Mouse (Mus musculus): Measurements from ENCODE around the gene Edn1. TPM values are rescaled to one million over a fixed set of nuclear protein-coding genes. Genes with fewer than 3 reads are reported as not detected.

Gene Edn1
- 1 to 10 TPM; 1.9 to 3.9 (median 2.8) TPM for total RNA-seq (2022)

DNA sequence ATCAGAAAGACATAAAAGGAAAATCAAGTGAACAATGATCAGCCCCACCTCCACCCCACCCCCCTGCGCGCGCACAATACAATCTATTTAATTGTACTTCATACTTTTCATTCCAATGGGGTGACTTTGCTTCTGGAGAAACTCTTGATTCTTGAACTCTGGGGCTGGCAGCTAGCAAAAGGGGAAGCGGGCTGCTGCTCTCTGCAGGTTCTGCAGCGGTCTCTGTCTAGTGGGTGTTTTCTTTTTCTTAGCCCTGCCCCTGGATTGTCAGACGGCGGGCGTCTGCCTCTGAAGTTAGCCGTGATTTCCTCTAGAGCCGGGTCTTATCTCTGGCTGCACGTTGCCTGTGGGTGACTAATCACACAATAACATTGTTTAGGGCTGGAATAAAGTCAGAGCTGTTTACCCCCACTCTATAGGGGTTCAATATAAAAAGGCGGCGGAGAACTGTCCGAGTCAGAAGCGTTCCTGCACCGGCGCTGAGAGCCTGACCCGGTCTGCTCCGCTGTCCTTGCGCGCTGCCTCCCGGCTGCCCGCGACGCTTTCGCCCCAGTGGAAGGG is at the start of gene Edn1:
Edn1 (plus strand) TSS at position 316 of the 561 bp plus-strand sequence.
- DNase-seq (ENCODE audit: low spot score in 2 of 2): peak; percentile 11 to 13

DNA sequence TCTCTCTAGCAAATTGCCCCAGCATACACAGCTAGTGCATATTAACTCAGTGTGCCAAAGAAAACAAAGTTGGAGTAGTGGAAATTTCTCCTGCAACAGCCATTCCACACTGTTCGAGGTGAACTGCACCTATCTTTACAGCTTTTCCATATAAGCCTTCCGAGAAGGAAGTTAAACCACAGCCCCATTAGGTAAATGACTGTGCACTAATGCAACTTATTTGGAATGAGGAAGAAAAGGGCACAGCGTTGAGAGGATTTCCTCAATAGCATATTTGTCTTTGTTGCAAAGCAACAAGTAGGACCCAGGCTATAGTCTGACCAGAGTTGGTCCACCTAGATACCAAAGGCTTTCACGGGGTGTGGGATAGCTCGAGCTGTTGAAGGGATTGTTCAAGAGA is 47.5 kb upstream of the Edn1 start:
- no peak for DNase-seq (ENCODE audit: low spot score in 2 of 2)

DNA sequence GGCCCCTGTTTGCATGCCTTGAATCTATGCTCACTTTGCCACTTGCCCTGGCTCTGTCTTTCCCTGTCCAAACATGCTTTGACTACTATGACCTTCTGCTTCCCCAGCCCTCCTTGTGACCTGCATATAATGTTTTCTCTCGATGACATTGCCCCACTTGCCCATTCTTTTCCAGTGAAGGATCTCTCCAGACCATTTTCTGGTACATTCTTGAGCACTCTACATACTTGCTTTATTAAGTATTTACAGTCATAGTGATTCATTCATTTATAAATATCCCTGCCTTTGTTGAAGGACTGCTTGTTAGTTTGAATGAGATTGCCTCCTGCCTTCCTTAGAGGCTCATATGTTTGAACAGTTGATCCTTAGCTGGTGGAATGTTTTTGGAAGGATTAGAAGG is 46.2 kb upstream of the Edn1 start:
- no peak for DNase-seq (ENCODE audit: low spot score in 2 of 2)

DNA sequence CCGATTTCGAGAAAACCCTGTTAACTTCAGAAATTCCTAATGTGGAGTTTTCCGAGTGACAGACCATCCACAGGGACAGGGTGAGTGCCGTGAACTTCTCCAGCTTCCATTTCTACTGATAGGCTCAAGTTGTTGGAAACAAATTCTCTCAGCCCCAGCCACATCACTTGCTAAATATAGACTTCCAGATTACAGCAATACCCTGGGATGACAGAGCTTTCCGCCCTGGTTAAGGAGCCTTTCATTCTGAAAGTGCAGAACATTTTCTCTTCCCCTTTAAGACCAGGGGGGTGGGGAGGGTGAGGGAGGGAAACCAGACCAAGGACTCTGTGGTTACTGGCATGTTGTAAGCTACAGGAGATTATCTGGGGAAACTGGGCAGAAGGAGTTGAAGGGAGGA is 42.9 kb upstream of the Edn1 start:
- no peak for DNase-seq (ENCODE audit: low spot score in 2 of 2)

DNA sequence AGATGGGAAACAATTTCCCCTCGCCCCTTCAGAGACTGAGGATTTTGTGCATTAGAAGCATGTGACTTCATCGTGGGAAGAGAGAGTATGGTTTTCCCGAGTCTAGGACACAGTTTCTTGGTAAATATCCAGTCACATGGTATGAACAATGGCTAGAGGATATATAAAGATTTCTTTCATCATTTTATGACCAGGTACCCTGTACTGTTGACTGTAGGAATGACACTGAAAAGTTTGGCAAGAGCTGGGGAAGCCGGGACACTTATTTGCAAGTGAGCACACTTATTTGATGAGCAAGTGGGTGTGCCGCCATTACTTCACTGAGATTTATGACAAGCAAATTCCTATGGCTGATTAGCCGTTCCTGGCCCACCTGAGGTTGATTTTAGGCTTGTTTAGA is 40.6 kb upstream of the Edn1 start:
- DNase-seq (ENCODE audit: low spot score in 2 of 2): no peak

DNA sequence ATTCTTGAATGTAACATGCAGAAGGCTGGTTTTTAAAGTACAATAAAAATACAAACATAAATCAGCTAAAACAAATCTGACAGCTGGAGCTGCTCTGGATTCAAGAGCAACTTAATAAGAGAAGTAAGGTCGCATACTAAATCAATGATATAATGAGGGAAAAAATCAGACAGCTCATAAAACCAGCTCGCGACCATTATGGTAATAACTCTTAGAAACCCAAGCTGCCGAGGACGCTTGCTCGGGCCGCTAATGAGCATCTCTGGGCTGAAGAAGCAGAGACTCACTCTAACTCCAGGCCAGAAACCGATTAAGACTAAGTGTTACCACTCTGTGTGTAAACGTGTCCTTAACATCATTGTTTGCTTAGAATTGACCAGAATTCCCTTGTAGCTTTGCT is 31.2 kb upstream of the Edn1 start:
- no peak for DNase-seq (ENCODE audit: low spot score in 2 of 2)

DNA sequence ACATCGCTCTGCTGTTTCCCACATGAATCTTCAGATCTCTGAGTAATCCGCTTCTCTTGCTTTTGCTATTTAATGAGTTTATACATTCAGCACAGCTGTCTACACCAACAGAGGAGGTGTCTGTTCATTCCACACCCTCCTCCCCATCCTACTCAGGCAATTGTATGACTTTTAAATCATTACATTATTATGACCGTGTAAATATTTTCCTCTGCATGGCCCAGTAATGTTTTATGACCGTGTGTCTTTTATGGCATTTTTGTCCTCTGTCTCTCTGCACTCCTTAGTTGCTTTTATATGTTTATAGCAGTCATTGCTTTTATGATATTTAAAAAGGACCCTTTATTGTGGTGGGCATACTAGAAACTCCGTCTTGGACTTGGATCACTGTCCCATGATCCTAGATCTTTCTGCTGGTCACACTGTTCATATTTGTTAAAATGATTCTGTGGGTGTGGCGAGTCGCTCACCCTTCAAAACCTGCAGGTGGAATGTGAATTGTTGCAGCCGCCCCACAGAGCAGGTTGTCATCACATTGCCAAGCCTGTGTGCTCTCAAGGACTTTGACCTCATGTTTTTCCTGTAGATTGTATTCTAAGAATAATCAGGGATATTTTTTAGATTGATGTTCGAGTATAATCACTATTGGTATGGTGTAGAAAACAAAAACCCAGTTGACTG is 24.4 kb upstream of the Edn1 start:
- DNase-seq (ENCODE audit: low spot score in 2 of 2): no peak

DNA sequence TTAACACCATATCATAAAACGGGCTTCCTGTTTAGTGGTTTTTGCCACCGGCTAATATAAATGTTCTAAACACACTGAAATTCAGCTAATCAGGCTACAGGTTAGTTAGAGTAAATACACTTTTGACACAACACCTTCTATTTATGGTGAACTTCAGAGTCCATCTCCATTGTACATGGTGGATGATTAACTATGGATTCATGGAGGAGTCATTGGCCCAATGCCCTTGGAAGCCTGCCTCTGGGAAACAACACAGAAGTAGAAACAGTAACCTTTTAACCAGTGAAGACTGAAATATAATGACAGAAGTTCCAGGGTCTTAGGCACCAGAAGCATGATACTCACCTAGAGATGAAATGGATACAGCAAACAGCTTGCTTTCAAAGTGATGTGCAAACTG is 23.5 kb upstream of the Edn1 start:
- DNase-seq (ENCODE audit: low spot score in 2 of 2): no peak

DNA sequence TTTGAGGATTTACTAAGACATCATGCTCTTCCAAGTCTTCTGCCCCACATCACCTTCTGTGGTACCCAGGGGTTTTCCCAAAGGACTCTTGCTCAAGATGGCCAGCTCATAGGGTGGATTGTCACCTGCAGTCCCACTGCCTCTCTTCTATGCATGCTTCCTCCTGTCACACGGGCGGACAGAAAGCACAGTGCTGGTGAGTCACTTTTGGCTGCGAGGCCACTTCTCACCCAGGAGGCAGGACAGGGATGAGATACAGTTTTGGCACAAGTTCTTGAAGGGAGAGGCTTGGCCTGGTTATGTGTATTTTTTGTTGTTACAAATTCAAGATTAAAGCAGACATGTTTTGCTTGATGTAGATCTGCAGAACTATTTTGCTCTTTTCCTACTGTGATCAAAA is 15.4 kb upstream of the Edn1 start:
- DNase-seq (ENCODE audit: low spot score in 2 of 2): no peak

DNA sequence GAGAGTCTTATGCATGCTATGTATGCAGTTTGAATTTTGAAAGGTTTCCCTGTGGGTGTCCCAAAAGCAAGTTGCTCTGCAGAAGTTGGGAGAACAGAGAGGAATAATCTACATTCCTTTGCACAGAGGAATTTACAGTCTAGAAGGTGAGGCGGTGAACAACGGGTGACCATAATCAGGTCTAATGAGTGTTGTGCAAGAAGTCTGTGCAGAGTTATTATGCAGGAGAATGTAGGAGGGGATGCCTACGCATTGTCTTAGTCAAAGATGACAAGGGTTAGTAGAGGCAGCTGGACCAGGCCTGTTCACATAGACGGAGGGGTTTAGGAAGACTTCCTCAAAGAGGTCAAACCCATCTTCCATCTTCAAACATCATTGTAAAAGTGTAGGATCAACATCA is 14.5 kb upstream of the Edn1 start:
- DNase-seq (ENCODE audit: low spot score in 2 of 2): no peak

DNA sequence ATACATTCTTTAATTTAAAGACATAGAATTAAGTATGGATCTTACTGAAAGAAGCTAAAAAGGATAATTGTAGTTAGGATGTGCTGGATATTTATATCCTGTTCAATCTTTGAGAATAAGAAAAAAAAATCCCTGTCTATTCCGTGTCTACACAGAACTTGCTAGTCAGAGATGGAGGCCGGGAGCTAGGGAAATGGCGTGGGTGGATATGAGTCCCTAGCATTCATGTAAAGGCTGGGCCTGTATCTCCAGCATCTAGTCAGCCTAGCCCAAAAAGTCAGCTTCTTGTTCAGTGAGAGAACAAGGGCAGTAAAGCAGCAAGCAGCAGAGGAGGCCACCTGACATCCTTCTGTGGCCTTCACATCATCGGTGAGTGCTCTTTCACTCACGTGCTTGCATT is 8.7 kb upstream of the Edn1 start:
- no peak for DNase-seq (ENCODE audit: low spot score in 2 of 2)

DNA sequence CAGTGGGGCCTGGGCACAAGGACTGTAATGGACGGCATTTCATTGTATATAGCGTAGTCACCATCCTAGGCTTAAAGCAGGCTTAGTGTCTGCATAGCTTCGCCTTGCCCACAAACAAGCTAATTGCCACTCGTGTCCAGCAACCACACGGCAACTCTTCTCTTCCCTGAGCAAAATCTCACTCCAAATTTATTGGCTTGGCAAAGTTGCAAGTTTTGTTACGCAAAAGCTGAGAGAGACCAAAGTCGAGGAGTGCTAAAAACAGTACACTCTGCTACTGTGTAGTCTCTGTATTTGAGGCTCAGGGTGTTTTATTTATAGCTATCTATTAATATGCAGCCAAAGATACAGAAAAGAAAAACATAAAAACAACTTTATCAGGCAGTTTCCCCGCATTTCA is 3.0 kb upstream of the Edn1 start:
- no peak for DNase-seq (ENCODE audit: low spot score in 2 of 2)

DNA sequence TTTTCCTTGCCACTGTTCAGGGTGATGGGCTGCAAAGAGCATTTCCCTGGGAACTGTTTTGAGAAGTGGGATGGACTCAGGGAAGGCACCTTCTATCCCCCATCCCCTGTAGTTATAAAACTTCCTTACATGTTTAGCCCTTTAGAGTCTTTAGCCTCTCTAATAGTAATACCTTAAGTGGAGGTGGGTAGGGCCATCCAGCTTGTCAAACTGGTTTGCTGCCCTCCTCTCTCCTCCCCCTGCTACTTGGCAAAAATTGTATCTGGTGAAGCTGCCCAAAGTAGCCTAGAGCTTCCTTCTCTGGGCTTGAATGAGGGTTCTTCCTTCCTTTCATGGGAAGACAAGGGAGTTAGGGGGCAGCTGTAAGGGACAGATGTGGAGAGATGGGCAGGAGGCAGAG is 2.5 kb upstream of the Edn1 start:
- no peak for DNase-seq (ENCODE audit: low spot score in 2 of 2)

DNA sequence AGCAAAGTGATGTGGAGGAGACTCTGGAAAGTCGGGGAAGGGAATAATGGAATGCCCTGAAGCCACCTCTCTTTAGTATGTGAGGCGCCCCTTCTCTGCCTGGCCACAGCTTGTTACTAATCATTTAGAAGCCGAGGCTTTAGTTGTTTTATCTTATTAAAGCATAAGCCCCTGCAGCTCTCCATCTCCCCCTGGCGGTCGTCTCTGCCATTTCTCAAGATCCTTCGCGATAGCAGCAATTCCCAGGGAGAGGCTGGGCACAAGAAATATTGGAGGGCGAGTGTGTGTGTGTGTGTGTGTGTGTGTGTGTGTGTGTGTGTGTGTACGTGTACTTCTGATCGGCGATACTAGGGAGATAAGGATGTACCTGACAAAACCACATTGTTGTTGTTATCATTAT is 709 bp upstream of the Edn1 start:
- peak; percentile 33 to 71 for DNase-seq (ENCODE audit: low spot score in 2 of 2)

DNA sequence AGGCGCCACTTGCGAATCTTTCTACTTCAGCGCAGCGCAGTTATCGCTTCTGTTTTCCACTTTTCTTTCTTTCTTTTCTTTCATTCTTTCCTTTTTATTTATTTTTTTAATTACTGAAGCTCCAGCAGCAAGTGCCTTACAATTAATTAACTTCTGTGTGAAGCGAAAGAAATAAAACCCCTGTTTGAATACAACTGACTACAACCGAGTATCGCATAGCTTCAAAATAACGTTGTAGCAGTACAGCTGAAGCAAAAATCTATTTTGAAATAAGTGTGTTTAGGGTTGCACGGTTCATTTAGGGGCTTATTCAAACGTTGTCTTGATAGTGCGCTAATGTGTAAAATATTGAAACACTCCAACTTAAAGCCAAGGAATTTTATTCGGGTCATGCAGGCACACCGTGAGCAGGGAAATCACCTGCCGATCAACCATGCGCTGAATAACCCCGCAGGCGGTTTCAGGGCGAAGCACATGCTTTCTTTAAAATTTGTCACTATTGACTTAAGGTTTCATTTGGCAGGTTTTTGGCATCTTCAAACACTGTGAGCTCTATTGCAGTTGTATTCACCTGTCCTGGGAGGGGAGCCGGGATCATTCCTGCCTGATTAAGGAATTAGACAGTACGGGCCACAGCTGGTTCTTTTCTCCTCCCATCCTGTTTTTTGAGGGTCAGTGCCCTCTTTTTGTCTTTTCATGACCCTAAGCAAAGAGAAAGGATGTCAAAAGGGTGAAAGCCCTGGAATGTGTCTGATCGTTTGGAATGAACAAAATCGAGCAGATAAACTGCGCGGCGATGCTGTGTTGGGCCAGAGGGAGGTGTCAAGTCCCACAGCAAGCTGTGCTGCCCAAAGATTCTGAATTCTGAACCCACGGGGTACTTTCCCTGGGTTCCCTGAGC is 935 bp downstream of the Edn1 start:
- no peak for DNase-seq (ENCODE audit: low spot score in 2 of 2)

DNA sequence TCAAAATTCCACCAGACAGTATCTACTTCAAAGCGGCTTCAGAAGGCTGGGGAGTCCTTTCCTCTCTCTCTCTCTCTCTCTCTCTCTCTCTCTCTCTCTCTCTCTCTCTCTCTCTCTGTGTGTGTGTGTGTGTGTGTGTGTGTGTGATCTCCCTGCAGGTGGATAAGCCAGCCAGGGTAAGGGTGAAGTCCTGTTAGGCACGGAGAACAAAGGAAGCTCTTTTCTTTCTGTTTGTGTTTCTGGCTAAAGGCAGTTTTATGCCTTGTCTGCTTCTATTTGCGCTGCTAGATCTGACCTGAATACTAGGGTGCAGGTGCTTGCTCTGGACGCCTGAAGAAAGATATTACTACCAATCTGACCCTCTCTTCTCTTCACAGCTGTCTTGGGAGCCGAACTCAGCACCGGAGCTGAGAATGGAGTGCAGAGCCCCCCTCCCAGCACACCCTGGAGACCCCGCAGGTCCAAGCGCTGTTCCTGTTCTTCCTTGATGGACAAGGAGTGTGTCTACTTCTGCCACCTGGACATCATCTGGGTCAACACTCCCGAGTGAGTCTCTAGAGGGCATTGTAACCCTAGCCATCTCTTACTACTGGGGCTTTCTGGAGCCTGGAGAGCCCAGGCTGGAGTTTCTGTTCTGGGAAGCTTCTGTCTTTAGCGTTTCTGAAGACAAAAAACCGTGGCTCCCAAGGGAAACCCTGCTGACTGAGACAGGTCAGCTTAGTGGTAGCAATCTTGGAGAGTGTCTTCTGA is 2.1 kb downstream of the Edn1 start:
- DNase-seq (ENCODE audit: low spot score in 2 of 2): no peak

DNA sequence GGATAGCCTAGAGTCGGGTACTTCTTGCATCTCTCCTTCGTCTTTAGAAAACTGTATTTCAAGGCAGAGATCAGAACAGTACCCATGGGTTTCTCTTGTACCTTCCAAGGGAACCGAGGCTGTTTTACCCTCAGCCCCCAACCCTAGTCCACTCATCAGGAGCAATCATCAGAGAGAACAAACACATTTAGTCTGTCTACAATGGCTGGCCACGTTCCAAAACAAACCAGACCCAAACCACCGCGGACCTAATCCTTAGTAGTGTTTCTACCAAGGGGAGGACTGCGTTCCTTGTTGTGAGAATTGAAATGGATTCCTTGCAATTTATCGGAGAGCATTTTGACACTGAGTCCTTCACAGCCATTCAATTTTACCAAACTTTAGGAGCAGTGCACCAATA is 2.9 kb downstream of the Edn1 start:
- no peak for DNase-seq (ENCODE audit: low spot score in 2 of 2)

DNA sequence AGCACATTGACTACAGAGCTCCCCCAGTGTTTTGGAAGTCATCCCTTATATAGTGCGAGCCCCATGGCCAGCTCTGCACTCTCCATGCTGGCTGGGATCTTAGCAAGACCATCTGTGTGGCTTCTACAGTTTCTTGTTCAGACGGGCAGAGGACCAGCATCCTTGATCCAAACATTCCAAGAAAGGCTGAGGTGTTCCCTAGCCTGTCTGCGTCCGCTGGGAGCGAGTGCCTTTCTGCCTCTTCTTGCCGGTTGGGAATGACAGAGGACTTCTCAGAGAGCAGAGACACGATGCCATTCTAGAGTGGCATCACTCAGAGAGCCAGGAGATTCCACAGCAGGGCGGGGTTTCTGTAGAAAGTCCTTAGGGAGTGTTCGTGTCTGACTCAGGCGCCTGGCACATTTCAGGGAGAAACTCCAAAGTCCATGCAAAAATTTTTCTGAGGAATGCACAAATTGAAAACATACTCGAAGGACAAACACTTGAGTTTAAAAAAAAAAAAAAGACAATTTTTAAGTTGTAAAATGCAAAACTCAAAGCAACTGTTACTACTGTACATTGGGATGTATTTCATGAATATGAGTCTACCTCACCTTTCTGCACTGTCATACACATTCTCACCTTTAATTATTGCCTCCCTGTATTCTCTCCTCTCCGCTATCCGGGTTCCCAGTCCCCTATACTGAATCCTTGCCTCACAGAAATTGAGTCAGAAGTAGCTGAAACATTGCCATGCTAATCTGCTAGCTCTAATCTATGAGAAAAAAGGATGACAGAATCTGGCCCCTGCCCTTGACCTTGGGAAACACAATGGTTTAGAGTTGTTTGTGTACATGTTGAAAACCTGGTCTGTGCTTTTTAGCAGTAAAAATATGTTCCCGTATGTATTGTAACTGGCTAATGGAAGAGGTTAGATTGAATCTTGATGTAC is 5.9 kb downstream of the Edn1 start:
- DNase-seq (ENCODE audit: low spot score in 2 of 2): no peak

DNA sequence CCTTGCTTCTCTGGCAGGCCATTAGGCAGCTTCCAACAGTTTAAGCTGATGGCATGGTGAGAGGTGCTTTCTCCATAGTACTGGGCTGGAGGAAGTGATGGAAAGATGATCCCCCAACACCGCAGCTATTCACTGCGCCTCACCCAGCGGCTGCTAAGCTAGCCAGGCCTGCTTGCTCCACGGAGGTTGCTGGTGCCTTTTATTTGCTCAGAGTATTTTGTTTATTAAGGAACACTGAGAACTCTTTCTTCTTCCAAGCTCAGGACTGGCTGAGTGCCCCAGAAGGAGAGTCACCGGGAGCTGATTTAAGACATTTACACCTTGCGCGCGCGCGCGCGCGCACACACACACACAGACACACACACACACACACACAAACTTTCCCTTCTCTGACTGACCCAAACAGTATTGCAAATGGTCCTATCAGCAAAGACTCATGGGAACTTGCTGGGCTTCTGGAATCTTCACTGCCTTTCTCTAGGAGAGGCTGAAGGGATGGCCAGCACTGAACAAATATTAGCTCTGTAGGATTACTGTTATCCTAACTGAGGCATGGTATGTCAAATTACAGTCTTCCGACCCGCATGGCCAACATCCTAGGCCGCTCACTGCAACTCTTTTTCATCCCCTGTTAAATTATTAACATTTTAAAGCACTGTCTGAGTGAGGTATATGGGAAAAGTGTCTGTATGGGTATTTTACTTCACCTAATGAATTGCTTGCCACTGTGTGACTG is 7.3 kb downstream of the Edn1 start:
- DNase-seq (ENCODE audit: low spot score in 2 of 2): no peak

DNA sequence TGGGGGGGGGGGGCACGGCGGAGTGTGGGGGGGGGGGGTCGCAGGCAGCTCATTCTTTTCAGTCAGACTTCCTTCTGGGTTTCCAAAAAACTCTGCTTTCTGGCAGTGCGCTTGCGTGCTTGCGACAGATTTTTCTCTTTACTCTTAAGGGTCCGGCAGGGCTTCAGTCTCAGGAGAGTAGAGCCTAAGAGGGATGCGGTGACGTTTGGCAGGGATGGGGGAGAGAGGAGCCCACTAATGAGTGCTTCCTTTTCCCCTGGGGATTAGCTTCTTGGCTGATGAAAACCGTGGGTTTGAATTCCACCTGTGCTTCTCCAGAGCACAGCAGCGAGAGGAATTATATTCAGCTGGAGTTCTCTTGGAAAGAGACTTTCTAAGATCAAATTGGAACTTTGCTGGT is 8.5 kb downstream of the Edn1 start:
- DNase-seq (ENCODE audit: low spot score in 2 of 2): no peak
